8 mouse cellular contexts compared by ENCODE assay signal in genomic region chr10:81389801-81390677, GRCm38 (mm10). TPM values are rescaled to one million over a fixed set of nuclear protein-coding genes. Genes with fewer than 3 reads are reported as not detected.
DNase-seq lines count a peak whose midpoint lies in the region; ATAC-seq and TF ChIP-seq lines count a peak whose summit lies in the region.

No protein-coding gene starts in this region.

- peak; percentile 95 for TF ChIP-seq CTCF in liver, adult 2 months (IDR thresholded peaks at IDR 0.05; ENCODE audit: low read depth, low read length)

- intact Hi-C loops in gastrocnemius, postnatal 36 days (cut with DNase I) = loop anchor here (2.0 kb wide), 1 partner anchor 61 kb away; no protein-coding TSS in a partner anchor

- H3K9me3 ChIP-seq in intestine, embryonic 16.5 days (ENCODE audit: control insufficient read depth, low read length) = no peaks in the 10 kb centered on the region
- H3K9me3 ChIP-seq in stomach, embryonic 16.5 days (replicated peaks; ENCODE audit: control insufficient read depth, low read length) = no peaks in the 10 kb centered on the region

- H3K27me3 ChIP-seq in intestine, embryonic 16.5 days (replicated peaks; ENCODE audit: control insufficient read depth, insufficient read depth, low read length) = no peaks in the 10 kb centered on the region
- H3K27me3 ChIP-seq in liver, adult 2 months (ENCODE audit: control insufficient read depth, insufficient read depth, low read length) = no peaks in the 10 kb centered on the region
- no peaks in the 10 kb centered on the region for H3K27me3 ChIP-seq in stomach, embryonic 16.5 days (ENCODE audit: control insufficient read depth, insufficient read depth, low read length)

- TF ChIP-seq POLR2A in liver, adult 2 months (IDR thresholded peaks at IDR 0.05; ENCODE audit: extremely low read depth, insufficient read depth, low read length) = no peak

- H3K36me3 ChIP-seq in intestine, embryonic 16.5 days (ENCODE audit: control insufficient read depth, insufficient read depth, low read length) = peaks cover 11% of the 10 kb centered on the region
- 0 out of 2 replicates have a peak, but pooled peaks cover 1% of the 10 kb centered on the region for H3K36me3 ChIP-seq in liver, adult 2 months (ENCODE audit: control insufficient read depth, insufficient read depth, low read length)
- H3K36me3 ChIP-seq in stomach, embryonic 16.5 days (ENCODE audit: control insufficient read depth, insufficient read depth, low read length) = peaks cover 6% of the 10 kb centered on the region; the same call in 1 of the 2 replicates

- no peak overlapping the region for H3K4me2 ChIP-seq in intestine, embryonic 16.5 days (ENCODE audit: low read depth, low read length)
- H3K4me2 ChIP-seq in stomach, embryonic 16.5 days (ENCODE audit: low read depth, low read length) = no peak overlapping the region

- peaks cover 6% of the 10 kb centered on the region for H3K79me2 ChIP-seq in liver, adult 2 months (ENCODE audit: control insufficient read depth, insufficient read depth, low read length)

- peak; percentile 59 for DNase-seq in urinary bladder, adult 2 months (ENCODE audit: low spot score)
- no peak for DNase-seq in urinary bladder, postnatal 10 days (ENCODE audit: low spot score)
- peak; percentile 75 to 81 for DNase-seq in cerebellum, postnatal 4 days (ENCODE audit: low spot score in 2 of 2)
- peak; percentile 68 to 79 for DNase-seq in gastrocnemius, postnatal 36 days
- no peak for DNase-seq in liver, adult 2 months (ENCODE audit: extremely low read depth, low read depth, low spot score)

- 61% methylated on average over 23 of the region's 23 CpGs for WGBS in intestine, embryonic 16.5 days
- WGBS in liver, adult 2 months = 52% methylated on average over 23 of the region's 23 CpGs
- WGBS in stomach, embryonic 16.5 days = 58% methylated on average over 23 of the region's 23 CpGs

- H3K4me1 ChIP-seq in intestine, embryonic 16.5 days (ENCODE audit: control insufficient read depth, insufficient read depth, low read length) = peaks cover 32% of the 10 kb centered on the region
- H3K4me1 ChIP-seq in liver, adult 2 months (ENCODE audit: control insufficient read depth, insufficient read depth, low read length) = peaks cover 14% of the 10 kb centered on the region
- H3K4me1 ChIP-seq in stomach, embryonic 16.5 days (ENCODE audit: control insufficient read depth, insufficient read depth, low read length) = peaks cover 30% of the 10 kb centered on the region

- peak overlapping the region; percentile 10; the same call in 1 of the 2 replicates for H3K27ac ChIP-seq in intestine, embryonic 16.5 days (ENCODE audit: low read length)
- no peak overlapping the region for H3K27ac ChIP-seq in liver, adult 2 months (replicated peaks; ENCODE audit: insufficient read depth, low read depth, low read length)
- H3K27ac ChIP-seq in stomach, embryonic 16.5 days (ENCODE audit: low read length) = peak overlapping the region; percentile 43; the same call in 1 of the 2 replicates

- H3K9ac ChIP-seq in intestine, embryonic 16.5 days (ENCODE audit: low read depth, low read length) = peak overlapping the region; percentile 27
- H3K9ac ChIP-seq in liver, adult 2 months (ENCODE audit: low read depth, low read length) = no peak overlapping the region
- peak overlapping the region; percentile 31; the same call in 1 of the 2 replicates for H3K9ac ChIP-seq in stomach, embryonic 16.5 days (ENCODE audit: low read length)

- no peak for ATAC-seq in intestine, embryonic 16.5 days
- ATAC-seq in monocyte, adult 5-6 weeks (replicated peaks; ENCODE audit: insufficient number of reproducible peaks, low FRiP score, low TSS enrichment, poor library complexity, severe bottlenecking) = peak; percentile 36; the same call in 1 of the 2 replicates
- ATAC-seq in stomach, embryonic 16.5 days (ENCODE audit: insufficient read depth, low FRiP score) = peak; percentile 47; the same call in 1 of the 2 replicates

- H3K4me3 ChIP-seq in intestine, embryonic 16.5 days (ENCODE audit: low read length) = no peak overlapping the region
- H3K4me3 ChIP-seq in liver, adult 2 months (ENCODE audit: insufficient read depth, low read depth, low read length) = no peak overlapping the region
- no peak overlapping the region for H3K4me3 ChIP-seq in stomach, embryonic 16.5 days (replicated peaks; ENCODE audit: low read length)

RNA-seq across cellular contexts. Expression of gene Gm48552, which starts 1.2 kb away (rescaled TPM):
- 2.7 and 3.6 TPM in 2 replicates for polyA plus RNA-seq in urinary bladder, adult 2 months (2012; rRNA removed)
- under 1 TPM; 0.59 to 0.77 TPM for total RNA-seq in gastrocnemius, postnatal 36 days (2021)
- 0.55 and 1.8 TPM in 2 replicates for polyA plus RNA-seq in intestine, embryonic 16.5 days (2015; fragmentation: Nextera tagmentation; extraction: Ambion mirVana)
- 0.40 TPM in 1 of 2 replicates, not detected in the other for total RNA-seq in liver, adult 2 months (2014; rRNA removed)
- 0.26 and 1.4 TPM in 2 replicates for polyA plus RNA-seq in liver, adult 2 months (2012; rRNA removed)
- total RNA-seq in monocyte, adult 5-6 weeks (2017) = not detected in 3 replicates
- polyA plus RNA-seq in stomach, embryonic 16.5 days (2015; fragmentation: Nextera tagmentation; extraction: Ambion mirVana) = 1.3 and 1.5 TPM in 2 replicates

RNA-seq across cellular contexts. Expression of gene Smim24, which starts 2.8 kb away (rescaled TPM):
- polyA plus RNA-seq in urinary bladder, adult 2 months (2012; rRNA removed) = 5.0 and 6.9 TPM in 2 replicates
- total RNA-seq in gastrocnemius, postnatal 36 days (2021) = under 1 TPM; 0.37 to 0.38 TPM
- polyA plus RNA-seq in intestine, embryonic 16.5 days (2015; fragmentation: Nextera tagmentation; extraction: Ambion mirVana) = 426 and 504 TPM in 2 replicates
- 1.3 and 1.5 TPM in 2 replicates for total RNA-seq in liver, adult 2 months (2014; rRNA removed)
- 2.3 and 4.1 TPM in 2 replicates for polyA plus RNA-seq in liver, adult 2 months (2012; rRNA removed)
- 3.9 to 7.9 TPM (median 6.3 TPM) in 3 replicates for total RNA-seq in monocyte, adult 5-6 weeks (2017)
- 61.8 and 65.3 TPM in 2 replicates for polyA plus RNA-seq in stomach, embryonic 16.5 days (2015; fragmentation: Nextera tagmentation; extraction: Ambion mirVana)

RNA-seq across cellular contexts. Expression of gene Gm48551, which starts 5.8 kb away (rescaled TPM):
- polyA plus RNA-seq in urinary bladder, adult 2 months (2012; rRNA removed) = 3.6 and 3.8 TPM in 2 replicates
- 1 to 10 TPM in 1 of 2 experiments, under 1 TPM in 1; 0.89 to 1.2 TPM for total RNA-seq in gastrocnemius, postnatal 36 days (2021)
- 2.9 and 3.7 TPM in 2 replicates for polyA plus RNA-seq in intestine, embryonic 16.5 days (2015; fragmentation: Nextera tagmentation; extraction: Ambion mirVana)
- total RNA-seq in liver, adult 2 months (2014; rRNA removed) = 2.4 TPM in 1 of 2 replicates, not detected in the other
- 0.32 and 0.44 TPM in 2 replicates for polyA plus RNA-seq in liver, adult 2 months (2012; rRNA removed)
- 2.3 to 3.7 TPM in 2 of 3 replicates, not detected in the other for total RNA-seq in monocyte, adult 5-6 weeks (2017)
- polyA plus RNA-seq in stomach, embryonic 16.5 days (2015; fragmentation: Nextera tagmentation; extraction: Ambion mirVana) = 3.0 and 3.8 TPM in 2 replicates

RNA-seq across cellular contexts. Expression of gene Dohh, which starts 5.8 kb away (rescaled TPM):
- 42.9 and 47.4 TPM in 2 replicates for polyA plus RNA-seq in urinary bladder, adult 2 months (2012; rRNA removed)
- 10 to 100 TPM; 36.5 to 42.5 TPM for total RNA-seq in gastrocnemius, postnatal 36 days (2021)
- polyA plus RNA-seq in intestine, embryonic 16.5 days (2015; fragmentation: Nextera tagmentation; extraction: Ambion mirVana) = 102 and 109 TPM in 2 replicates
- total RNA-seq in liver, adult 2 months (2014; rRNA removed) = 39.7 and 53.8 TPM in 2 replicates
- polyA plus RNA-seq in liver, adult 2 months (2012; rRNA removed) = 42.6 and 49.7 TPM in 2 replicates
- 18.6 to 22.3 TPM (median 20.9 TPM) in 3 replicates for total RNA-seq in monocyte, adult 5-6 weeks (2017)
- polyA plus RNA-seq in stomach, embryonic 16.5 days (2015; fragmentation: Nextera tagmentation; extraction: Ambion mirVana) = 77.4 and 79.6 TPM in 2 replicates

RNA-seq across cellular contexts. Expression of gene Fzr1, which starts 11.7 kb away (rescaled TPM):
- polyA plus RNA-seq in urinary bladder, adult 2 months (2012; rRNA removed) = 34.1 and 34.4 TPM in 2 replicates
- total RNA-seq in gastrocnemius, postnatal 36 days (2021) = 10 to 100 TPM; 14.2 to 15.9 TPM
- polyA plus RNA-seq in intestine, embryonic 16.5 days (2015; fragmentation: Nextera tagmentation; extraction: Ambion mirVana) = 73.2 and 78.7 TPM in 2 replicates
- 6.2 and 8.1 TPM in 2 replicates for total RNA-seq in liver, adult 2 months (2014; rRNA removed)
- polyA plus RNA-seq in liver, adult 2 months (2012; rRNA removed) = 20.9 and 29.9 TPM in 2 replicates
- 8.2 to 12.9 TPM (median 11.7 TPM) in 3 replicates for total RNA-seq in monocyte, adult 5-6 weeks (2017)
- 69.2 and 79.0 TPM in 2 replicates for polyA plus RNA-seq in stomach, embryonic 16.5 days (2015; fragmentation: Nextera tagmentation; extraction: Ambion mirVana)

Comparison
In these comparisons a context has a peak if more than half of its experiments do, and no peak if none do; other contexts are left out.
1. DNase-seq: peak in urinary bladder, adult 2 months (single experiment), cerebellum, postnatal 4 days (2 of 2) and gastrocnemius, postnatal 36 days (2 of 2); none in urinary bladder, postnatal 10 days (single experiment) and liver, adult 2 months (single experiment).